Mouse (Mus musculus): ENCODE measurements around the gene Hspb7.

Hspb7 gene

GRCm38 (mm10) chr4:141444451-141445327 is 24.1 kb downstream of the Hspb7 start, which contains the start of gene Zbtb17:
TSS of gene Zbtb17 (plus strand) at chr4:141444654.
- DNase-seq (ENCODE audit: low read depth, low spot score) = peak; percentile 88

GRCm38 (mm10) chr4:141445328-141445720 is 24.7 kb downstream of the Hspb7 start:
- no peak for DNase-seq (ENCODE audit: low read depth, low spot score)

- no peak for DNase-seq (ENCODE audit: low read depth, low spot score)
Measured at GRCm38 (mm10) chr4:141446211-141446610, 25.6 kb downstream of the Hspb7 start.

- no peak for DNase-seq (ENCODE audit: low read depth, low spot score)
Measured at GRCm38 (mm10) chr4:141451251-141451650, 30.7 kb downstream of the Hspb7 start.

GRCm38 (mm10) chr4:141451916-141452450 is 31.4 kb downstream of the Hspb7 start:
- no peak for DNase-seq (ENCODE audit: low read depth, low spot score)

GRCm38 (mm10) chr4:141454581-141455350 is 34.2 kb downstream of the Hspb7 start:
- no peak for DNase-seq (ENCODE audit: low read depth, low spot score)

- no peak for DNase-seq (ENCODE audit: low read depth, low spot score)
Measured at GRCm38 (mm10) chr4:141455526-141455925, 34.9 kb downstream of the Hspb7 start.

GRCm38 (mm10) chr4:141456193-141456938 is 35.8 kb downstream of the Hspb7 start:
- DNase-seq (ENCODE audit: low read depth, low spot score) = no peak

- DNase-seq (ENCODE audit: low read depth, low spot score) = no peak
Measured at GRCm38 (mm10) chr4:141458236-141458635, 37.7 kb downstream of the Hspb7 start.

- DNase-seq (ENCODE audit: low read depth, low spot score) = no peak
Measured at GRCm38 (mm10) chr4:141458888-141459287, 38.3 kb downstream of the Hspb7 start.

- no peak for DNase-seq (ENCODE audit: low read depth, low spot score)
Measured at GRCm38 (mm10) chr4:141459766-141460165, 39.2 kb downstream of the Hspb7 start.

GRCm38 (mm10) chr4:141460481-141460880 is 39.9 kb downstream of the Hspb7 start:
- DNase-seq (ENCODE audit: low read depth, low spot score) = no peak

GRCm38 (mm10) chr4:141461088-141461487 is 40.5 kb downstream of the Hspb7 start:
- DNase-seq (ENCODE audit: low read depth, low spot score) = peak; percentile 58

GRCm38 (mm10) chr4:141461576-141461975 is 41.0 kb downstream of the Hspb7 start:
- no peak for DNase-seq (ENCODE audit: low read depth, low spot score)

GRCm38 (mm10) chr4:141463472-141463871 is 42.9 kb downstream of the Hspb7 start:
- DNase-seq (ENCODE audit: low read depth, low spot score) = no peak

- no peak for DNase-seq (ENCODE audit: low read depth, low spot score)
Measured at GRCm38 (mm10) chr4:141464722-141465121, 44.1 kb downstream of the Hspb7 start.

GRCm38 (mm10) chr4:141465512-141466288 is 45.1 kb downstream of the Hspb7 start:
- DNase-seq (ENCODE audit: low read depth, low spot score) = no peak

GRCm38 (mm10) chr4:141466289-141466795 is 45.8 kb downstream of the Hspb7 start:
- no peak for DNase-seq (ENCODE audit: low read depth, low spot score)

GRCm38 (mm10) chr4:141466844-141467580 is 46.4 kb downstream of the Hspb7 start:
- no peak for DNase-seq (ENCODE audit: low read depth, low spot score)

- no peak for DNase-seq (ENCODE audit: low read depth, low spot score)
Measured at GRCm38 (mm10) chr4:141467581-141467927, 47.0 kb downstream of the Hspb7 start.

Measured in R1 (cell line).